Mouse (Mus musculus) central nervous system, embryonic 11.5 days (tissue): ENCODE results near the gene Impg1. TPM values are rescaled to one million over a fixed set of nuclear protein-coding genes. Genes with fewer than 3 reads are reported as not detected.

Experiments used
- polyA plus RNA-seq: library from polyadenylated mRNA; depleted of rRNA; stranded (reverse); fragments of >200 nt; gene quantifications from 2 replicates; pipeline ENCODE4 v1.2.3, GENCODE M21; 2012; rRNA removed

Impg1 gene
- polyA plus RNA-seq, result 0.01 TPM in 1 of 2 replicates, not detected in the other

GRCm38 (mm10) chr9:80465381-80465780 is at the start of gene Impg1:
Gene Impg1 (minus strand): TSS chr9:80465481.

